Mouse (Mus musculus): Measurements from ENCODE around the gene Bmf. TPM values are rescaled to one million over a fixed set of nuclear protein-coding genes. Genes with fewer than 3 reads are reported as not detected.

Gene Bmf
- 1 to 10 TPM; 5.2 to 5.4 TPM for total RNA-seq (2021)
- long read RNA-seq, experiment 1 = 0 reads
- long read RNA-seq, experiment 2, partial matches to known transcripts = 0 of 1 reads
- long read RNA-seq, experiment 2, other reads (novel, unspliced or antisense) = 1 of 1 reads

- DNase-seq = peak; percentile 100
Observed at GRCm38 (mm10) chr2:118549507-118550473, at the start of gene Bmf. Gene Bmf, minus strand, starts transcription at chr2:118549687.

- no peak for DNase-seq
Observed at GRCm38 (mm10) chr2:118599087-118599486, 49.6 kb upstream of the Bmf start.

GRCm38 (mm10) chr2:118597673-118598568 lies 48.4 kb upstream of the Bmf start, which contains the start of gene Bub1b:
Gene Bub1b, plus strand, starts transcription at chr2:118598211.
- DNase-seq = peak; percentile 94 to 96

GRCm38 (mm10) chr2:118591083-118591482 lies 41.6 kb upstream of the Bmf start:
- no peak for DNase-seq

- no peak for DNase-seq
Observed at GRCm38 (mm10) chr2:118587686-118588085, 38.2 kb upstream of the Bmf start.

GRCm38 (mm10) chr2:118586013-118586412 lies 36.5 kb upstream of the Bmf start:
- DNase-seq = no peak

GRCm38 (mm10) chr2:118573135-118573534 lies 23.6 kb upstream of the Bmf start:
- no peak for DNase-seq

- DNase-seq = no peak
Observed at GRCm38 (mm10) chr2:118572183-118572836, 22.8 kb upstream of the Bmf start.

- peak in 1 of 2 experiments; percentile 22 for DNase-seq
Observed at GRCm38 (mm10) chr2:118570939-118571338, 21.5 kb upstream of the Bmf start.

GRCm38 (mm10) chr2:118567179-118567578 lies 17.7 kb upstream of the Bmf start:
- DNase-seq = no peak

- DNase-seq = no peak
Observed at GRCm38 (mm10) chr2:118562431-118562830, 12.9 kb upstream of the Bmf start.

- no peak for DNase-seq
Observed at GRCm38 (mm10) chr2:118562015-118562414, 12.5 kb upstream of the Bmf start.

- DNase-seq = no peak
Observed at GRCm38 (mm10) chr2:118558426-118558825, 8.9 kb upstream of the Bmf start.

- DNase-seq = peak; percentile 74 to 82
Observed at GRCm38 (mm10) chr2:118554356-118554990, 5.0 kb upstream of the Bmf start.

GRCm38 (mm10) chr2:118551606-118552005 lies 2.1 kb upstream of the Bmf start:
- DNase-seq = no peak

GRCm38 (mm10) chr2:118548421-118549221 lies 866 bp downstream of the Bmf start:
- peak in 1 of 2 experiments; percentile 61 for DNase-seq

GRCm38 (mm10) chr2:118547541-118548016 lies 1.9 kb downstream of the Bmf start:
- peak; percentile 84 to 85 for DNase-seq

- DNase-seq = no peak
Observed at GRCm38 (mm10) chr2:118546798-118547165, 2.7 kb downstream of the Bmf start.

- no peak for DNase-seq
Observed at GRCm38 (mm10) chr2:118546104-118546797, 3.2 kb downstream of the Bmf start.
